Mouse (Mus musculus): Measurements from ENCODE around the gene Parp11.
A peak's percentile ranks its signal among the peaks of the same experiment; 100 is the strongest.

DNA sequence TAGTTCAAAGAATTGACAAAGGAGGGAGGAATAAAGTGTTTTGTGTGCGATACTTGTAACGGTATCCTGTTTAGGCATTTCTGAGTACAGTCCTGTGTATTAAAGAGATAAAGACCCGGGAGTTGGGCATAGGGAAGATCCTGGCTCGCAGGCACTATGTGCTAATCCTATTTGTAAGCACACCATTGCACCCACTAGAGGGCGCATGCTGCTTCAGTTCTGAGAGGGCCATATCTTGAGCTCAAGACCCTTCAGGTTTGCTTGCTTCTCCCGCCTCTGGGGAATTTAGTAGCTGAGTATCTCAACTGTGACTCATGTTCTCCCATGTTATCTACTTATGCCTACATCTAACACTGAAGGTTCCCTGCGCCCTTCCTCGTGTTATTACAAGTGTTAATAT, 77.8 kb downstream of the Parp11 start:
- TF ChIP-seq POLR2A (IDR thresholded peaks at IDR 0.05; ENCODE audit: extremely low read depth, insufficient read depth, low read length) = no peak
- peak; percentile 71 for TF ChIP-seq CTCF (IDR thresholded peaks at IDR 0.05; ENCODE audit: extremely low read depth, insufficient read depth, low read length)

Measured in cortical plate, adult 2 months (tissue).